Mouse (Mus musculus): ENCODE data around the gene Gm10762. TPM values are rescaled to one million over a fixed set of nuclear protein-coding genes. Genes with fewer than 3 reads are reported as not detected.

The Gm10762 gene
- 9.9 and 10.4 TPM in 2 replicates for polyA plus RNA-seq (2012)

GRCm38 (mm10) chr2:128967661-128968441 is at the start of gene Gm10762:
TSS of gene Gm10762 (minus strand) at chr2:128967725.

GRCm38 (mm10) chr2:128966641-128967580 is 614 bp downstream of the Gm10762 start, which contains the start of gene Zc3h6:
TSS of gene Zc3h6 (plus strand) at chr2:128967402.

GRCm38 (mm10) chr2:128943538-128944528 is 23.7 kb downstream of the Gm10762 start, which contains the start of gene Zc3h8:
TSS of gene Zc3h8 (minus strand) at chr2:128944077.

Other genes with a start within 250 kb of the Gm10762 start
- gene Tmem87b, start 149.6 kb downstream of the Gm10762 start, polyA plus RNA-seq (2012) = 1.9 and 2.4 TPM in 2 replicates
- not detected in 2 replicates for gene Fbln7, start 104.7 kb downstream of the Gm10762 start, polyA plus RNA-seq (2012)
- 1.2 and 1.3 TPM in 2 replicates for gene Zc3h8, start 23.6 kb downstream of the Gm10762 start, polyA plus RNA-seq (2012)
- 2.2 and 2.4 TPM in 2 replicates for gene Zc3h6, start 323 bp downstream of the Gm10762 start, polyA plus RNA-seq (2012)
- not detected in 2 replicates for gene Vinac1, start 80.4 kb upstream of the Gm10762 start, polyA plus RNA-seq (2012)
- gene Ttl, start 98.2 kb upstream of the Gm10762 start, polyA plus RNA-seq (2012) = 1.8 and 2.5 TPM in 2 replicates
- gene Polr1b, start 133.3 kb upstream of the Gm10762 start, polyA plus RNA-seq (2012) = 18.3 and 19.6 TPM in 2 replicates
- gene Chchd5, start 162.0 kb upstream of the Gm10762 start, polyA plus RNA-seq (2012) = 15.5 and 18.2 TPM in 2 replicates
- gene Slc20a1, start 231.0 kb upstream of the Gm10762 start, polyA plus RNA-seq (2012) = 54.0 and 79.7 TPM in 2 replicates